In genomic region chr2:153016786-153017185, GRCm38 (mm10) we compare ENCODE assay signal across 29 mouse cellular contexts. TPM values are rescaled to one million over a fixed set of nuclear protein-coding genes. Genes with fewer than 3 reads are reported as not detected.
A peak's percentile ranks its signal among the peaks of the same experiment; 100 is the strongest.
DNase-seq lines count a peak whose midpoint lies in the region; ATAC-seq and TF ChIP-seq lines count a peak whose summit lies in the region.
"Had no signal": no experiment of that assay in that cellular context is flagged by ENCODE, and none has a peak within 500 bp of the region (broad histone marks: within the 10 kb centered on the region; RNA-seq: fewer than 3 reads in every experiment).

No protein-coding gene starts in this region.

- H3K27me3 ChIP-seq in forebrain, embryonic 14.5 days (replicated peaks; ENCODE audit: control insufficient read depth, insufficient read depth, low read length): no peaks in the 10 kb centered on the region
- no peaks in the 10 kb centered on the region for H3K27me3 ChIP-seq in forebrain, postnatal 0 days (ENCODE audit: insufficient read depth, low read length)
- H3K27me3 ChIP-seq in limb, embryonic 13.5 days: peaks cover 20% of the 10 kb centered on the region; the same call in 1 of the 2 replicates
- peaks cover 21% of the 10 kb centered on the region for H3K27me3 ChIP-seq in limb, embryonic 10.5 days (ENCODE audit: low read depth, poor library complexity, severe bottlenecking)

- H3K27ac ChIP-seq in forebrain, embryonic 14.5 days (ENCODE audit: low read depth, low read length): peak overlapping the region; percentile 5; the same call in 1 of the 2 replicates
- no peak overlapping the region for H3K27ac ChIP-seq in forebrain, postnatal 0 days (ENCODE audit: low read depth, low read length)
- no peak overlapping the region for H3K27ac ChIP-seq in limb, embryonic 13.5 days
- no peak overlapping the region for H3K27ac ChIP-seq in limb, embryonic 10.5 days
- H3K27ac ChIP-seq: embryonic facial prominence, embryonic 13.5 days; forebrain, embryonic 10.5 days; gastrocnemius, adult 2 months; hindbrain, embryonic 14.5 days had no signal

- H3K9me3 ChIP-seq in forebrain, embryonic 14.5 days (replicated peaks; ENCODE audit: control insufficient read depth, low read length): no peaks in the 10 kb centered on the region
- no peaks in the 10 kb centered on the region for H3K9me3 ChIP-seq in forebrain, postnatal 0 days (ENCODE audit: low read length)
- no peaks in the 10 kb centered on the region for H3K9me3 ChIP-seq in limb, embryonic 13.5 days
- no peaks in the 10 kb centered on the region for H3K9me3 ChIP-seq in limb, embryonic 10.5 days (replicated peaks)
- H3K9me3 ChIP-seq: embryonic facial prominence, embryonic 13.5 days; forebrain, embryonic 10.5 days had no signal

- no peak for TF ChIP-seq CTCF in forebrain, postnatal 0 days (IDR thresholded peaks at IDR 0.05; ENCODE audit: low read depth)

- H3K9ac ChIP-seq in forebrain, embryonic 14.5 days (ENCODE audit: low read length): no peak overlapping the region
- H3K9ac ChIP-seq in forebrain, postnatal 0 days: no peak overlapping the region; the same call in 1 of the 2 replicates
- peak overlapping the region; percentile 8; the same call in 1 of the 2 replicates for H3K9ac ChIP-seq in limb, embryonic 13.5 days
- H3K9ac ChIP-seq: embryonic facial prominence, embryonic 13.5 days had no signal

- H3K4me1 ChIP-seq in forebrain, embryonic 14.5 days (ENCODE audit: control insufficient read depth, insufficient read depth, low read length): peaks cover 12% of the 10 kb centered on the region
- H3K4me1 ChIP-seq in forebrain, postnatal 0 days (ENCODE audit: insufficient read depth): peaks cover 7% of the 10 kb centered on the region; the same call in 1 of the 2 replicates
- H3K4me1 ChIP-seq in limb, embryonic 13.5 days: peaks cover 15% of the 10 kb centered on the region
- peaks cover 13% of the 10 kb centered on the region for H3K4me1 ChIP-seq in limb, embryonic 10.5 days

- 32% methylated on average over 5 of the region's 5 CpGs for WGBS in forebrain, embryonic 14.5 days
- 29% methylated on average over 5 of the region's 5 CpGs for WGBS in forebrain, postnatal 0 days
- 42% methylated on average over 5 of the region's 5 CpGs for WGBS in limb, embryonic 13.5 days
- 44% methylated on average over 5 of the region's 5 CpGs for WGBS in limb, embryonic 10.5 days

- ATAC-seq in forebrain, embryonic 14.5 days: no peak
- no peak for ATAC-seq in forebrain, postnatal 0 days
- no peak for ATAC-seq in limb, embryonic 13.5 days (ENCODE audit: low FRiP score, low read depth)
- ATAC-seq: activated CD4-positive, CD25-positive, alpha-beta regulatory T cell, adult 4 months; forebrain, embryonic 16.5 days; hindbrain, postnatal 0 days; inflammation-experienced regulatory T-cells, adult 6 months; intestine, embryonic 16.5 days had no signal

- H3K4me2 ChIP-seq in forebrain, embryonic 14.5 days (ENCODE audit: low read length): no peak overlapping the region
- no peak overlapping the region for H3K4me2 ChIP-seq in forebrain, postnatal 0 days (ENCODE audit: low read depth)
- H3K4me2 ChIP-seq in limb, embryonic 13.5 days (replicated peaks): no peak overlapping the region
- H3K4me2 ChIP-seq: embryonic facial prominence, embryonic 13.5 days; heart, embryonic 11.5 days had no signal

- peak; percentile 44 for DNase-seq in cerebellum, adult 9-10 months
- DNase-seq in cerebellum, postnatal 25 days: no peak
- DNase-seq in forebrain, embryonic 14.5 days (ENCODE audit: low spot score): peak; percentile 68
- no peak for DNase-seq in forebrain, postnatal 0 days
- no peak for DNase-seq in limb, embryonic 10.5 days (ENCODE audit: low spot score)
- DNase-seq: adrenal gland, adult 8-10 months; adrenal gland, postnatal 25 days; cerebellum, adult 18-20 months; gastrocnemius, adult 2 months; gastrocnemius, postnatal 14 days; heart, adult 11 months; kidney, adult 18-20 months had no signal

- H3K4me3 ChIP-seq in forebrain, embryonic 14.5 days (ENCODE audit: low read depth, low read length): no peak overlapping the region
- no peak overlapping the region for H3K4me3 ChIP-seq in forebrain, postnatal 0 days (ENCODE audit: low read depth, low read length)
- H3K4me3 ChIP-seq in limb, embryonic 13.5 days: no peak overlapping the region
- no peak overlapping the region for H3K4me3 ChIP-seq in limb, embryonic 10.5 days
- H3K4me3 ChIP-seq: embryonic facial prominence, embryonic 13.5 days; forebrain, embryonic 10.5 days; gastrocnemius, adult 2 months had no signal

- peaks cover 7% of the 10 kb centered on the region for H3K36me3 ChIP-seq in forebrain, embryonic 14.5 days (ENCODE audit: control insufficient read depth, insufficient read depth, low read length)
- peaks cover 18% of the 10 kb centered on the region for H3K36me3 ChIP-seq in forebrain, postnatal 0 days (ENCODE audit: insufficient read depth)
- H3K36me3 ChIP-seq in limb, embryonic 13.5 days: peaks cover 20% of the 10 kb centered on the region
- peaks cover 20% of the 10 kb centered on the region for H3K36me3 ChIP-seq in limb, embryonic 10.5 days

RNA-seq across cellular contexts. Expression of gene Pdrg1, which starts 1.6 kb away (rescaled TPM):
- polyA plus RNA-seq in forebrain, embryonic 14.5 days (2014; fragmentation: Nextera tagmentation; extraction: Ambion mirVana): 108 and 118 TPM in 2 replicates
- 65.9 and 95.4 TPM in 2 replicates for total RNA-seq in forebrain, postnatal 0 days (2014; rRNA removed)
- 195 and 219 TPM in 2 replicates for polyA plus RNA-seq in forebrain, postnatal 0 days (2015; fragmentation: Nextera tagmentation; extraction: Ambion mirVana)
- 126 and 131 TPM in 2 replicates for polyA plus RNA-seq in limb, embryonic 13.5 days (2015; fragmentation: Nextera tagmentation; extraction: Ambion mirVana)
- 82.6 and 92.5 TPM in 2 replicates for polyA plus RNA-seq in limb, embryonic 10.5 days (2016; fragmentation: Nextera tagmentation; extraction: Ambion mirVana)

RNA-seq across cellular contexts. Expression of gene Xkr7, which starts 14.9 kb away (rescaled TPM):
- polyA plus RNA-seq in forebrain, embryonic 14.5 days (2014; fragmentation: Nextera tagmentation; extraction: Ambion mirVana): 0.87 and 1.0 TPM in 2 replicates
- 17.2 and 21.9 TPM in 2 replicates for total RNA-seq in forebrain, postnatal 0 days (2014; rRNA removed)
- polyA plus RNA-seq in forebrain, postnatal 0 days (2015; fragmentation: Nextera tagmentation; extraction: Ambion mirVana): 0.76 and 0.77 TPM in 2 replicates
- polyA plus RNA-seq in limb, embryonic 13.5 days (2015; fragmentation: Nextera tagmentation; extraction: Ambion mirVana): not detected in 2 replicates
- polyA plus RNA-seq in limb, embryonic 10.5 days (2016; fragmentation: Nextera tagmentation; extraction: Ambion mirVana): not detected in 2 replicates
- total RNA-seq: common myeloid progenitor, adult 5-6 weeks; gastrocnemius, adult 2 months; heart, adult 8-10 months; heart, postnatal 25 days; hematopoietic stem cell, adult 5-6 weeks had no signal
- polyA plus RNA-seq: activated CD4-positive, CD25-positive, alpha-beta regulatory T cell, adult 4 months; embryonic facial prominence, embryonic 13.5 days; heart, embryonic 11.5 days; heart, embryonic 14.5 days; heart, postnatal 0 days; inflammation-experienced regulatory T-cells, adult 6 months had no signal

RNA-seq across cellular contexts. Expression of gene Ccm2l, which starts 49.0 kb away (rescaled TPM):
- 0.77 and 1.1 TPM in 2 replicates for polyA plus RNA-seq in forebrain, embryonic 14.5 days (2014; fragmentation: Nextera tagmentation; extraction: Ambion mirVana)
- total RNA-seq in forebrain, postnatal 0 days (2014; rRNA removed): 2.1 and 7.4 TPM in 2 replicates
- polyA plus RNA-seq in forebrain, postnatal 0 days (2015; fragmentation: Nextera tagmentation; extraction: Ambion mirVana): 1.1 TPM in 2 replicates
- 1.7 and 1.9 TPM in 2 replicates for polyA plus RNA-seq in limb, embryonic 13.5 days (2015; fragmentation: Nextera tagmentation; extraction: Ambion mirVana)
- 1.5 and 1.7 TPM in 2 replicates for polyA plus RNA-seq in limb, embryonic 10.5 days (2016; fragmentation: Nextera tagmentation; extraction: Ambion mirVana)
- total RNA-seq: common myeloid progenitor, adult 5-6 weeks had no signal
- polyA plus RNA-seq: activated CD4-positive, CD25-positive, alpha-beta regulatory T cell, adult 4 months; inflammation-experienced regulatory T-cells, adult 6 months had no signal

RNA-seq across cellular contexts. Expression of gene Ttll9, which starts 54.5 kb away (rescaled TPM):
- 2.5 and 4.3 TPM in 2 replicates for polyA plus RNA-seq in forebrain, embryonic 14.5 days (2014; fragmentation: Nextera tagmentation; extraction: Ambion mirVana)
- total RNA-seq in forebrain, postnatal 0 days (2014; rRNA removed): 3.3 and 8.0 TPM in 2 replicates
- polyA plus RNA-seq in forebrain, postnatal 0 days (2015; fragmentation: Nextera tagmentation; extraction: Ambion mirVana): 3.9 and 4.3 TPM in 2 replicates
- polyA plus RNA-seq in limb, embryonic 13.5 days (2015; fragmentation: Nextera tagmentation; extraction: Ambion mirVana): 0.32 and 0.39 TPM in 2 replicates
- polyA plus RNA-seq in limb, embryonic 10.5 days (2016; fragmentation: Nextera tagmentation; extraction: Ambion mirVana): 0.53 and 1.7 TPM in 2 replicates
- total RNA-seq: adrenal gland, postnatal 25 days; gastrocnemius, adult 2 months; gastrocnemius, postnatal 14 days; gastrocnemius, postnatal 4 days; heart, adult 8-10 months; heart, postnatal 25 days; hematopoietic stem cell, adult 5-6 weeks had no signal

Comparison
In these comparisons a context has a peak if more than half of its experiments do, and no peak if none do; other contexts are left out.
1. DNase-seq: peak in cerebellum, adult 9-10 months (single experiment) and forebrain, embryonic 14.5 days (single experiment); none in cerebellum, postnatal 25 days (0 of 2), forebrain, postnatal 0 days (single experiment) and limb, embryonic 10.5 days (single experiment).